Mouse (Mus musculus): ENCODE measurements around the gene Ube2h. TPM values are rescaled to one million over a fixed set of nuclear protein-coding genes. Genes with fewer than 3 reads are reported as not detected.

Gene Ube2h
- polyA plus RNA-seq, 1 experiment from 2014 or later = 72.4 TPM

DNA sequence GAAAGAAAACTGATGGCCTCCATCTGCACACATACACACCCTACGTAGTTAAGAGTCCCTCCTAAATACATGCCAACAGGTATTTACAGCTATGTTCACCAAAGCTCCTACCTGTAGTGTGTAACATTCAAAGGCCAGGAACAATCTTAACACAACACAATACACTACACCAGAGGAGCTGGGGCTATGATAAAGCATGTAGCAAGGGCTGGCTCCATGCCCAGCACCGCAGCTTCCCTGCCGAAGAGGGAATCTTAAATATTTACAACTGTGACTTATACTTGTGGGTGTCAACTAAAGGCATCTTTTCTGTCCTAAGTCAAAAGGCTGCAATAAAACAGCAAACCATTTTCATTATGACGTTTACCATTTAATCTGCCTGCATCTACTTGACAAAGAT is 41.3 kb downstream of the Ube2h start:
- no peak overlapping the region for H3K4me3 ChIP-seq
- no peak overlapping the region for H3K4me2 ChIP-seq (replicated peaks)
- no peaks in the 10 kb centered on the region for H3K27me3 ChIP-seq
- H3K9ac ChIP-seq = no peak overlapping the region
- peaks cover 55% of the 10 kb centered on the region for H3K36me3 ChIP-seq
- no peaks in the 10 kb centered on the region for H3K4me1 ChIP-seq
- H3K9me3 ChIP-seq (replicated peaks) = no peaks in the 10 kb centered on the region
- no peak for ATAC-seq (ENCODE audit: low FRiP score)
- WGBS = 89% methylated on average over 4 of the region's 4 CpGs
- H3K27ac ChIP-seq = no peak overlapping the region

DNA sequence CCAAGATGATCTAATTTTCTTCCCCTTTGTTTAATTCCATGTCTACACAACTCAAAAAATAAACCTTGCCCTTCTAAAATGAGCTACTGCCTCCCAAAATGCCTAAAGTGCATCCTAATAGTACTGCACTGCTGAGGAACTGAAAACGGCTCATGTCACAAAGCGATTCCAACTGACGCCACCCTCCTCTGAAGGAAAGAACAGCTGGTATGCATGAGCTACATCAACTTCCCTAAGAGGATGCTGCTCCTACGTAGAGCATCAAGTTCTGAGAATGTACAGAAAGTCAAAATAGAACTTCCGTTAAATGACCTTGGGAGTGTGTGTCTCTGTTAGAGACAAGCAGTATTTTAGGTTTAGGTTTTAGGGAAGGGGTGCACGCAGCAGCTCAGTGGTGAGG is 45.1 kb downstream of the Ube2h start:
- Histone ChIP-seq H3K27ac (no peak overlapping the region), H3K4me2 (replicated peaks) (no peak overlapping the region), H3K9ac (no peak overlapping the region), H3K9me3 (replicated peaks) (no peaks in the 10 kb centered on the region), H3K27me3 (no peaks in the 10 kb centered on the region), H3K36me3 (peaks cover 40% of the 10 kb centered on the region), H3K4me3 (no peak overlapping the region), H3K4me1 (no peaks in the 10 kb centered on the region)
- WGBS = 96% methylated on average over 6 of the region's 6 CpGs
- no peak for ATAC-seq (ENCODE audit: low FRiP score)

DNA sequence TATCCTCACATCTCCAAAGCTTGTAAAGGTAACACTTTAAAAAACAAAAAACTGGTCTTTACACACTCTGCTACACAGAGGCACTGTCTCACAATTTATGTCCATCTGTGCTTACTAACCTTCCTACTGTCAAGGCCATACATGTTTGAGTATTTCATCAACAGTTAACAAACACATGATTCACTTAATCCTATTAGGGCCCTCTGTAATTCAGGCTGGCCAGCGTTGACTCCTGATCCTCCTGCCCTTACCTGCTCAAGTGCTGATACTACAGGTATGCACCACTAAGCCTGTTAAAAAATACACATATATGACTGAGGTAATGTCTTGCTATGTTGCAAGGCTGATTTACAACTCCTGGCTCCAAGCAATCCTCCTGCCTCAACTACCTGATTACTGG is 46.4 kb downstream of the Ube2h start:
- Histone ChIP-seq H3K36me3 (peaks cover 40% of the 10 kb centered on the region), H3K4me3 (no peak overlapping the region), H3K4me2 (replicated peaks) (no peak overlapping the region), H3K9me3 (replicated peaks) (no peaks in the 10 kb centered on the region), H3K4me1 (no peaks in the 10 kb centered on the region), H3K27me3 (no peaks in the 10 kb centered on the region), H3K9ac (no peak overlapping the region), H3K27ac (no peak overlapping the region)
- 90% methylated on average over 1 of the region's 1 CpGs for WGBS
- ATAC-seq (ENCODE audit: low FRiP score) = no peak

DNA sequence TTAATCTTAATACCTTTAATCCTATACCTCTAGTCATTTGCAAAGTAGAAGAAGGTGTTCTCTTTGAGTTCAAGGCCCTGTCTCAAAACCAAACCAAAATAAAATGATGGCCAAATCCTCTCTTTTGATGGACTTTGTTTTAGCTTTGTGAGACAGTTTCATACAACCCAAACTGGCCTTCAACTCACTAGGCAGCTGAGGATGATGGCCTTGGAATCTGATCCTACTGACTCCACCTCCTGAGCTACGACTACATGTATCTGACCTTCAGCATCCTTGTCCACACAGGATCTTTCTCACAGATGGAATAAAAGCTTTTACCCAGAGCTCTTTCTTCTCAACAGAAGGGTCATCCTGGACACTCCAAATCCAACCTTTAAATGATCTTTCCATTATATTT is 48.5 kb downstream of the Ube2h start:
- no peak for ATAC-seq (ENCODE audit: low FRiP score)
- WGBS = 85% methylated on average over 1 of the region's 1 CpGs
- no peak overlapping the region for H3K4me3 ChIP-seq
- peaks cover 45% of the 10 kb centered on the region for H3K36me3 ChIP-seq
- H3K4me1 ChIP-seq = no peaks in the 10 kb centered on the region
- H3K9ac ChIP-seq = no peak overlapping the region
- H3K27me3 ChIP-seq = no peaks in the 10 kb centered on the region
- H3K27ac ChIP-seq = no peak overlapping the region
- H3K9me3 ChIP-seq (replicated peaks) = no peaks in the 10 kb centered on the region
- H3K4me2 ChIP-seq (replicated peaks) = no peak overlapping the region

DNA sequence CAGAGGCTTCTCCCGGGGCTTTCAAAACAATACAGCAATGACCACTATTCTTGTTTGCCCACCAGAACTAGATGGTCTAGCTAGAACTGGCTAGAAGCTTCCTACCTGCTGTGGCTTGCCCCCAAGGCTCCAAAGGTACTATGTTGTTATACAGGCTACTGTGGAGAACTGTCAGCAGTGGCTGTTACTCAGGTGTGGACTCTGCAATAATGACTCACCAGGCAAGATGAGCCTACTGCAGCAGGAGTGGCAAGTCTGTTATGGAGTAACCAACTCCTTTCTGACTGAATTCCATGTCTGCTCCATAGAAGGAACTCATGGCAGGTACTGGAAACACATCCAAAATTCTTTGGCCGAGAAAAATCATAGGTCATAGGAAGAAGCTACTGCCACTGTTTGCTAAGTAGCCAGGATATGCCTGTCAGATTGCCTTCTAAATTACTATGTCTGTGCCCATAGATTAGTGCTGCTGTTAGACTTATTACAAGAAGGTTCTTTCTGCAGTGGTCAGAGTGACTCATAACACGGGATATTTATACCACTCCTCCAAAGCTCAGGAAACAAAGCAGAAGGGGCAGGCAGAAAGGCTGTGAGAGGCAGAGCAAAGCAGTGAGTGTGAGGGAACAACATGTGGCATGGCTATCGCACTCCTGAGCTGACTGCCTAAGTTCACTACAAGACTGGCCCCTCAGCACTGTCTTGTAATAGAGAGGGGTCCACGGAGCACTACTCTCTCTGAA is 51.9 kb downstream of the Ube2h start:
- no peaks in the 10 kb centered on the region for H3K27me3 ChIP-seq
- WGBS = 93% methylated on average over 5 of the region's 5 CpGs

DNA sequence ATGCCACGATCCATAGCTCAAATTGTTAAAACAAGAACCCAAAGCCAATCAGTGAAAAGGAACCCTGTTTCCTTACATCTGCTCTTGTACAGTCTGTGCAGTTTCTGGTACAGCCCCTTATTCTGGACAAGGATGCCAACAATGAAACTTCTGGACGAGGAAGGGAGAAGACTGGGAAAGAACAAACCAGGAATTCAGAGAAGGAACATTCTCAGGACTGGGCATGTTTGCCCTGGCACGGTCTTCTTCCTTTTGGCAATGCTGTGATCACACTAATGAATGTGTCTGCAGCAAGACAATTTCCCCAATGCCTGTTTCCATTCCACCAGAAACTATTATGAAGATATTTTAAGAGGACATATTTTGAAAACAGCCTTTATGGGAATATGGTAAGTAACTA is 55.6 kb downstream of the Ube2h start:
- no peaks in the 10 kb centered on the region for H3K27me3 ChIP-seq
- 85% methylated on average over 3 of the region's 3 CpGs for WGBS
- H3K9ac ChIP-seq = no peak overlapping the region
- no peak overlapping the region for H3K4me3 ChIP-seq
- no peak for ATAC-seq (ENCODE audit: low FRiP score)
- H3K4me1 ChIP-seq = no peaks in the 10 kb centered on the region
- H3K36me3 ChIP-seq = peaks cover 18% of the 10 kb centered on the region
- no peak overlapping the region for H3K27ac ChIP-seq
- H3K4me2 ChIP-seq (replicated peaks) = no peak overlapping the region
- no peaks in the 10 kb centered on the region for H3K9me3 ChIP-seq (replicated peaks)

More for the DNA sequence above, 51.9 kb downstream of the Ube2h start:
- Histone ChIP-seq H3K4me1 (no peaks in the 10 kb centered on the region), H3K27ac (no peak overlapping the region), H3K9me3 (replicated peaks) (no peaks in the 10 kb centered on the region), H3K36me3 (peaks cover 18% of the 10 kb centered on the region), H3K4me2 (replicated peaks) (no peak overlapping the region), H3K9ac (no peak overlapping the region), H3K4me3 (no peak overlapping the region)
- no peak for ATAC-seq (ENCODE audit: low FRiP score)

DNA sequence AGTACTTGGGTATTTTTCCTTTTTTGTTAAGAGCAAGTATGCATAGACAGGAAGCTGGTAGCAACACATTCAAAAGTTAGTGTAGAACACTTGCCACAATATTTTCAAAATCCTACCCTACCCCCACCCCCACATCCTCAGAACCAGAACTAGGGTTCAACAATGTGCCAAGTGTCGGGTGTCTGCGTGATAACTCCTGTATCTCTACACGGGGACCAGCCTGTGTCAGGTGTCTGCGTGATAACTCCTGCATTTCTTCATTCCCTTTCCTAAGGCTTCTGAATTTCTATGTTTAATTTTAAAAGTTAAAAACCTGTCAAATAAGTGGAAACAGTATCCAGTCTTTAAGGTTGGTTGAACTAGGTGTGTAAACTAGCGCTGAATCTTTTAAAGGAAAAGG is 58.4 kb downstream of the Ube2h start:
- H3K4me1 ChIP-seq = no peaks in the 10 kb centered on the region
- no peak overlapping the region for H3K4me3 ChIP-seq
- H3K9ac ChIP-seq = no peak overlapping the region
- H3K27ac ChIP-seq = no peak overlapping the region
- 95% methylated on average over 5 of the region's 5 CpGs for WGBS
- H3K4me2 ChIP-seq (replicated peaks) = no peak overlapping the region
- no peak for ATAC-seq (ENCODE audit: low FRiP score)
- no peaks in the 10 kb centered on the region for H3K9me3 ChIP-seq (replicated peaks)
- no peaks in the 10 kb centered on the region for H3K27me3 ChIP-seq
- peaks cover 7% of the 10 kb centered on the region for H3K36me3 ChIP-seq

DNA sequence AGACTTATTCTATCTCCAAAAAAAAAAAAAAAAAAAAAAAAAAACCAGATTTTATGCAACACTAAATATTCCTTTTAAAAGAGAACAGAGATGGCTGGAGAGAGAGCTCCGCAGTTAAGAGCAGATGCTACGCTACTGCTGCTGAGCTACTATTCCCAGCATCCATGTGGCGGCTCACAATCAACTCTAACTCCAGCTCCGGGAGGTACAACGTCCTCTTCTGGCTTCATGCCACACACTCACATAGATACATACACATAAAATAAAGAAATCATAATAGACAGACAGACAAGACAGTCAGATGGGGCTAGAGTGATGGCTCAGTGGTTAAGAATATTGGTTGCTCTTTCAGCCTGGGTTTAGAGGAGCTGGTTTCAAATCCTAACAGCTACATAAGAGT is 58.9 kb downstream of the Ube2h start:
- no peak overlapping the region for H3K4me2 ChIP-seq (replicated peaks)
- ATAC-seq (ENCODE audit: low FRiP score) = no peak
- H3K27me3 ChIP-seq = no peaks in the 10 kb centered on the region
- 93% methylated on average over 5 of the region's 5 CpGs for WGBS
- H3K4me3 ChIP-seq = no peak overlapping the region
- no peaks in the 10 kb centered on the region for H3K9me3 ChIP-seq (replicated peaks)
- H3K4me1 ChIP-seq = no peaks in the 10 kb centered on the region
- H3K27ac ChIP-seq = no peak overlapping the region
- H3K9ac ChIP-seq = no peak overlapping the region
- peaks cover 7% of the 10 kb centered on the region for H3K36me3 ChIP-seq

DNA sequence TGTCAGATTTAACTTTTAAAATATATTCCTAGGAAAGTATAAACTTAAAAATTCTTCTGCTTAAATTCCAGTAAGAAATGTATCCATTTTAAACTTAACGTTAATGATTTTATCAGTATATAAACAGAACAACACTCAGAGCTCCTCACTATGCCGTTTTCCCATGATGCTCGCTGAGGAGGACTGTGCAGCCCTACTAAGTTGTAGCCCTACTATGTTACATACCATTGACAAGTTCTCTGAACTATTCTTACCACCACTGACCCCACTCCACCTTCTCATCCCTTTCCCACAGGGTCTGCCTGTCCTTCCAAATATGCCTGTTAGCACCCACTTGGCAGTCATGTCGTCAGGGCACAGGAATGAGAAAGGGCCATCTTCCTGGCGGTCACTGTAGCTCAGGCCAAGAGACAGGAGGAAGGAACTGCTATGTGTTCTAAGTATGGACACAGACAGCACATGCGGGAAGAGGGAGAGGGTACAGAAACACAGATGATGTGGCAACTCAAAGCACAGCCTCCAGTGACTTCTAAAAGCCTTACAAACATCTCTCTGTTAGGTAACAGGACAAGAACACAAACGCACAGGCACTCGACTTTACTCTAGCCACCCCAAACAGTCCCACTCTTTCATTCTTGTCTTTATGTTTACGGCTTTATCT is 60.9 kb downstream of the Ube2h start:
- no peaks in the 10 kb centered on the region for H3K4me1 ChIP-seq
- WGBS = 94% methylated on average over 9 of the region's 9 CpGs
- H3K4me3 ChIP-seq = no peak overlapping the region
- no peak for ATAC-seq (ENCODE audit: low FRiP score)
- H3K27me3 ChIP-seq = no peaks in the 10 kb centered on the region
- no peak overlapping the region for H3K4me2 ChIP-seq (replicated peaks)
- H3K36me3 ChIP-seq = peaks cover 4% of the 10 kb centered on the region
- no peaks in the 10 kb centered on the region for H3K9me3 ChIP-seq (replicated peaks)
- no peak overlapping the region for H3K27ac ChIP-seq
- H3K9ac ChIP-seq = no peak overlapping the region

DNA sequence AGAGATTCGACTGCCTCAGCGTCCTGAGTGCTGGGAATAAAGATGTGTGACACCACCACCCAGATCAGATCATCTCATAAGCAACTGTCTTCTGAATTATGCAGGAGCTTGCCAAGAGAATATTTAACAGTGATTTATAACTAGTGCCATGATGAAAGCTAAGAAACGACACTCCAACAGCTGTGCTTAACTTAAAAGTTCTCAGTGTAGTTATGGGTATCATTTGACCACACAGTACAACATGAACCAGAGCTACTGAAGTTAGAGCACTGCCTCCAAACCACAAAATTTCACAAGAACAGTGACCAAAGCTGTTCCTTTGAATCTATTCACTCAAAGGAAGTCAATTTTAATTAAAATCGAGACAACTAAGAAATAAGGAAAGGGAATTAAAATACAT is 61.4 kb downstream of the Ube2h start:
- H3K4me2 ChIP-seq (replicated peaks) = no peak overlapping the region
- ATAC-seq (ENCODE audit: low FRiP score) = no peak
- WGBS = 90% methylated on average over 4 of the region's 4 CpGs
- peaks cover 4% of the 10 kb centered on the region for H3K36me3 ChIP-seq
- no peak overlapping the region for H3K4me3 ChIP-seq
- H3K4me1 ChIP-seq = no peaks in the 10 kb centered on the region
- H3K9ac ChIP-seq = no peak overlapping the region
- H3K27me3 ChIP-seq = no peaks in the 10 kb centered on the region
- no peak overlapping the region for H3K27ac ChIP-seq
- no peaks in the 10 kb centered on the region for H3K9me3 ChIP-seq (replicated peaks)

DNA sequence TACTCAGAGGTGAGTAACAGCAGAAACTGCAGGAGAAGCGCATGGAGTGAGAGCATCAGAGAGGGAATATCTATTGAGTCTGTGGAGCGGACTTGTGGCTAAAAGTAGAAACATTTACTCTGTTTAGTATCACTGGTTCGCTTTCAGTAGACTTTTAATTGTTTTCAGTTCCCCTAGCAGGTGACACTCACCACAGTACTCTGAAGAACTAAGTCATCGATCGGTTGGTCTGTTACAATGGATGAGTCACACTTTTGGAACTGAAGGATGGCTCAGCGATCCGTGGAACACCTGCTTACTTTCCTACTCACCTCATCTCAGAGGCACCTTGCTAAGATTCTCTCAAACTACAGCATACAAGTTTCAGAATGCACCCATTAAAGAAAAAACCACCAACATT is 64.2 kb downstream of the Ube2h start:
- Histone ChIP-seq H3K4me1 (no peaks in the 10 kb centered on the region), H3K9ac (no peak overlapping the region), H3K9me3 (replicated peaks) (no peaks in the 10 kb centered on the region), H3K4me3 (no peak overlapping the region), H3K36me3 (peaks cover 11% of the 10 kb centered on the region), H3K27ac (no peak overlapping the region), H3K4me2 (replicated peaks) (no peak overlapping the region), H3K27me3 (no peaks in the 10 kb centered on the region)
- 95% methylated on average over 7 of the region's 7 CpGs for WGBS
- no peak for ATAC-seq (ENCODE audit: low FRiP score)

DNA sequence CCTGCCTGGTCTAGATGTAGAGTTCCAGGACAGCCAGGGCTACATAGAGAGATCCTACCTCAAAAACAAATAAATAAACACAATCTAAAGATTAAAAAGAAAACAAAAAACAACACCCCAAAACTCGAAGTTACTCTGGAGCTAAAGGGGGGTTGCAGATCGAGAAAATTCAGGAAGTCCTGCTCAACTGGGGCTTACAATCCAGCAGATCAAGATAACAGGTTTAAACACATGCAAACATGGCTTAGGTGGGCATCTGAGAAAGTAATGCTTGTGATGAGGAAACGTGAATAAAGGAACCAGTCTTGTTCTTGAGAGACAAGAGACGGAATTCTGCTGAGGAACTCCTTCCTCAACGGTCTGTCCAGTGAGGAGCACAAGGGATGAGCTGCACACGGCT is 65.1 kb downstream of the Ube2h start:
- Histone ChIP-seq H3K4me2 (replicated peaks) (no peak overlapping the region), H3K9me3 (replicated peaks) (no peaks in the 10 kb centered on the region)

DNA sequence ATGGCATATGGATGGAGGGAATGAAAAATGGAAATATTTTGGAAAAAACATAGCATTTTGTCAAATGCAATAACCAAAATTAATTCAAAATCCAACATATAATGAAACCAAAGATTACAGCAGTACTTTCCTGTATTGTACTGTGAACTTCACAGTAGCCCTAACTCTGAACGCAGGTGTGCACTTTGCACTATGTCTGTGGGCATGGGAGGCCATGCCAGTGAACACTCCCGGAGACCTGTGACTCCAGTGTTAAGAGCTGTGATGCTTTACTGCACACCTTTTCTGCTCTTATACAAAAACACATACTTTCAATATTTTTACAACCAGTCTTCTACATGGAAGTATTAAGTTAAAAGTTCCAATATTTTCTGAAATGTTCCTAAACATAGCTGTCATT is 66.3 kb downstream of the Ube2h start:
- Histone ChIP-seq H3K4me1 (no peaks in the 10 kb centered on the region), H3K27me3 (no peaks in the 10 kb centered on the region), H3K36me3 (peaks cover 10% of the 10 kb centered on the region), H3K27ac (no peak overlapping the region), H3K9me3 (replicated peaks) (no peaks in the 10 kb centered on the region), H3K9ac (no peak overlapping the region), H3K4me3 (no peak overlapping the region), H3K4me2 (replicated peaks) (no peak overlapping the region)
- 94% methylated on average over 2 of the region's 2 CpGs for WGBS
- ATAC-seq (ENCODE audit: low FRiP score) = no peak

More for the DNA sequence above, 65.1 kb downstream of the Ube2h start:
- WGBS = 88% methylated on average over 6 of the region's 6 CpGs
- Histone ChIP-seq H3K4me3 (no peak overlapping the region), H3K4me1 (no peaks in the 10 kb centered on the region), H3K9ac (no peak overlapping the region), H3K27ac (no peak overlapping the region), H3K27me3 (no peaks in the 10 kb centered on the region), H3K36me3 (peaks cover 11% of the 10 kb centered on the region)
- ATAC-seq (ENCODE audit: low FRiP score) = no peak

Measured in hindbrain, embryonic 12.5 days (tissue).